Mouse (Mus musculus) stomach, postnatal 0 days (tissue): ENCODE data around the gene Tshz2.

Experiments used
- CTCF ChIP-seq: IDR thresholded peaks from 2 replicates; pipeline ENCODE4 v1.5.1; 2016; ENCODE audit warnings: antibody characterized with exemption, low read depth, mild to moderate bottlenecking, moderate library complexity
- EP300 ChIP-seq: optimal IDR thresholded peaks from 2 replicates; pipeline ENCODE3; 2016; ENCODE audit warnings: antibody characterized with exemption

DNA sequence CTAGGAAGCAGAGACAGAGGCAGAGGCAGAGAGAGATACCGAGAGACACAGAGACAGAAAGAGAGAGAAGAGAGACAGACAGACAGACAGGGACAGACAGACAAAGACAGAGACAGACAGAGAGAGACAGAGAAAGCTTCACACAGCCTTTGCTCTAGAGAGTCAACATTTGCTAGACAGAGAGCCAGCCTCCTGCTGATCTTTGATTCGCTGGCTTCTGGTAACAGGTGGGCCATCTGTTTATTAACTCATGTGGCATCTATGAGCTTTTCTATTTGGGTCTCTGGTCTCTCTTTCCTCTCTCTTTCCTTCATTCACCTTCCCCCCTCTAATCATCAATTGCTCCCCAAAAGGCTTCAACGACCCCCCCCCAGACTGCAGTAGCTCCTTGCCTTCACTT is 181.5 kb downstream of the Tshz2 start:
- TF ChIP-seq CTCF (no peak), EP300 (no peak)
